Mouse (Mus musculus): ENCODE data around the gene 1700001L19Rik. TPM values are rescaled to one million over a fixed set of nuclear protein-coding genes. Genes with fewer than 3 reads are reported as not detected.

Gene 1700001L19Rik
- total and polyA plus RNA-seq, 2 experiments: not detected

DNA sequence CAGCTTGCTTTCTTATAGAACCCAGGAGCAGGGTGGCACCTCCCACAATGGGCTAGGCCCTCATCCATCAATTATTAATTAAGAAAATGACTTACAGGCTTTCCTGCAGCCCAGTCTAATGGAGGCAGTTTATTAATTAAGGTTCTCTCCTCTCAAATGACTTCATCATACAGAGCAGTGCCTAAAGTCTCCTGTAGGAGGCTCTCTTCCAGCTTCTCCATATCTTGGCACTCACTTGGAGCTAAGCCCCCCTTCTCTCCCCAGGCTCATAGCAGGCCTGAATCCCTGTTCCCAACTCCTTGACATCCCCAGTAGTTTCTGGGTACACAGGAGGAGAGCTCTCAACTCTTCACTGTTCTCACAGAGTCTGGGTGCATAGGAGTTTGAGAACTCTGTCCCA lies 1.7 kb downstream of the 1700001L19Rik start:
- no peaks in the 10 kb centered on the region for H3K36me3 ChIP-seq (ENCODE audit: control insufficient read depth, insufficient read depth, low read length)
- no peak for TF ChIP-seq POLR2A (IDR thresholded peaks at IDR 0.05; ENCODE audit: extremely low read depth, insufficient read depth, low read length)
- no peaks in the 10 kb centered on the region for H3K79me2 ChIP-seq (ENCODE audit: control insufficient read depth, insufficient read depth, low read length)
- H3K4me3 ChIP-seq (ENCODE audit: insufficient read depth, low read depth, low read length): no peak overlapping the region
- H3K9ac ChIP-seq (ENCODE audit: low read depth, low read length): no peak overlapping the region
- no peak for DNase-seq (ENCODE audit: extremely low read depth, low read depth, low spot score)
- no peaks in the 10 kb centered on the region for H3K27me3 ChIP-seq (ENCODE audit: control insufficient read depth, insufficient read depth, low read length)
- no peak overlapping the region for H3K27ac ChIP-seq (replicated peaks; ENCODE audit: insufficient read depth, low read depth, low read length)
- no peaks in the 10 kb centered on the region for H3K4me1 ChIP-seq (ENCODE audit: control insufficient read depth, insufficient read depth, low read length)

DNA sequence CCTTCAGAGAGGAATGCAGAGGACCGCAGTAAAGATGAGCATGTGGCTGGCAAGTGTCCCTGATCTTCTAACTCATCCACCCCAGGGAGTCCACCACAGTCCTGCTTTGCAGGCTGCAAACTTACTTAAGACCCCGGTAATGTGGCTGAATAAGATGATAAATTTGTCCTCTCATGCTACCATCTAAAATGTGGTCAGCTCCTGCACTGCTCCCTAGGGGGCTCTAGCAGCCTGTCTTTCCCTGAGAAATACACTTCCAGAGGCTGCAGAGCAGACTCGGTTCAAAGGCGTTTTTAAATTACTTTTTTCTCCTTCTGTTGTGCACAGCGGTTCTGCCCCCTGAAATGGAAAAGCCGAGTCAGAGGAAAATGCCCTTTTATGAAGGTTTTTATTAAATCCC lies 4.0 kb downstream of the 1700001L19Rik start:
- no peak overlapping the region for H3K4me3 ChIP-seq (ENCODE audit: insufficient read depth, low read depth, low read length)
- no peaks in the 10 kb centered on the region for H3K36me3 ChIP-seq (ENCODE audit: control insufficient read depth, insufficient read depth, low read length)
- no peaks in the 10 kb centered on the region; the same call in 1 of the 2 replicates for H3K4me1 ChIP-seq (ENCODE audit: control insufficient read depth, insufficient read depth, low read length)
- DNase-seq (ENCODE audit: extremely low read depth, low read depth, low spot score): no peak
- no peaks in the 10 kb centered on the region for H3K27me3 ChIP-seq (ENCODE audit: control insufficient read depth, insufficient read depth, low read length)
- no peak overlapping the region for H3K9ac ChIP-seq (ENCODE audit: low read depth, low read length)
- no peak overlapping the region for H3K27ac ChIP-seq (replicated peaks; ENCODE audit: insufficient read depth, low read depth, low read length)
- 30% methylated on average over 6 of the region's 6 CpGs for WGBS
- no peaks in the 10 kb centered on the region for H3K79me2 ChIP-seq (ENCODE audit: control insufficient read depth, insufficient read depth, low read length)
- TF ChIP-seq POLR2A (IDR thresholded peaks at IDR 0.05; ENCODE audit: extremely low read depth, insufficient read depth, low read length) (no peak), CTCF (IDR thresholded peaks at IDR 0.05; ENCODE audit: low read depth, low read length) (peak; percentile 46; the same call in 1 of the 2 replicates)

DNA sequence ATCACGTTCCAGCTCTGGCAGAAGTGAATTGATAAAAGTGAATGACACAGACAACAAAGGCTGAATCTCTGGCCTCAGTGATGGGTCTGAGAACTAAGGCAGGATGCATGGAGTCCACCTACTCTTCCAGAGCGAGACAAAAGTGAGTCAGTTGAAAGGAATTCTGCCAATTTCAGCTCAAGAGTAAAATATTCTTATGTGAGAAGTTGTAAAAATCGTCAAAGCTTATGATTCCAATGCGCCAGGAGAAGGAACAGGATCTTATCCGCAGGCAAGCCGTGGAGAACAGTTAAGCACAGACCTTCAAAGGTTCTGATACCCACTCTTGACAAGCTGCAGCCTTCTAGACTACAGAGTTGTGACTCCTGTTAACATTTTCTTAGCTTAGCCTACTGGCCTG lies 5.9 kb downstream of the 1700001L19Rik start:
- Histone ChIP-seq H3K9ac (ENCODE audit: low read depth, low read length) (no peak overlapping the region), H3K36me3 (ENCODE audit: control insufficient read depth, insufficient read depth, low read length) (no peaks in the 10 kb centered on the region), H3K4me3 (ENCODE audit: insufficient read depth, low read depth, low read length) (no peak overlapping the region), H3K79me2 (ENCODE audit: control insufficient read depth, insufficient read depth, low read length) (no peaks in the 10 kb centered on the region), H3K4me1 (ENCODE audit: control insufficient read depth, insufficient read depth, low read length) (no peaks in the 10 kb centered on the region; the same call in 1 of the 2 replicates), H3K27ac (replicated peaks; ENCODE audit: insufficient read depth, low read depth, low read length) (no peak overlapping the region), H3K27me3 (ENCODE audit: control insufficient read depth, insufficient read depth, low read length) (no peaks in the 10 kb centered on the region)
- TF ChIP-seq CTCF (IDR thresholded peaks at IDR 0.05; ENCODE audit: low read depth, low read length) (no peak), POLR2A (IDR thresholded peaks at IDR 0.05; ENCODE audit: extremely low read depth, insufficient read depth, low read length) (no peak)
- 80% methylated on average over 6 of the region's 6 CpGs for WGBS
- DNase-seq (ENCODE audit: extremely low read depth, low read depth, low spot score): no peak

DNA sequence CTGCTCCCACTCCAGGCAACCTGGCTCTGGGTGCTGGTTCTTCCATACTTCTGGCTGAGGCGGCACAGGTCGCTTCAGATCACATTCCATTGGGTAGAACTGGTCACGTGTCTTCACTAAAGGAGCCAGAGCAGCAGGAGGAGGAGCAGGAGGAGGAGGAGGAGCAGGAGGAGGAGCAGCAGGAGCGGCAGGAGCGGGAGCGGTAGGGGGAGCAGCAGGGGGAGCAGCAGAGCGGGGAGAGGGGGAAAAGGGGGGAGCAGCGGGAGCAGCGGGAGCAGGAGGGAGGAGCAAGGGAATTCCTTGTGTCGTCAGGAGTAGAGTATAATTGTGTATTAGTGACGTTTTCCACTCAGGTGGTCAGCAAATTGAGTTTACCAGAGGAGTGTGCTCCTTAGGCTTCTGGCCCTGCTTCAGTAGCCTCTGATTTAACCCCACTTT lies 8.5 kb downstream of the 1700001L19Rik start:
- no peaks in the 10 kb centered on the region for H3K36me3 ChIP-seq (ENCODE audit: control insufficient read depth, insufficient read depth, low read length)
- TF ChIP-seq POLR2A (IDR thresholded peaks at IDR 0.05; ENCODE audit: extremely low read depth, insufficient read depth, low read length) (no peak), CTCF (IDR thresholded peaks at IDR 0.05; ENCODE audit: low read depth, low read length) (0 out of 2 replicates have a peak, but pooled peaks have one; percentile 11)
- peak overlapping the region; percentile 12 for H3K9ac ChIP-seq (ENCODE audit: low read depth, low read length)
- no peaks in the 10 kb centered on the region; the same call in 1 of the 2 replicates for H3K4me1 ChIP-seq (ENCODE audit: control insufficient read depth, insufficient read depth, low read length)
- 4% methylated on average over 9 of the region's 11 CpGs for WGBS
- no peaks in the 10 kb centered on the region for H3K79me2 ChIP-seq (ENCODE audit: control insufficient read depth, insufficient read depth, low read length)
- DNase-seq (ENCODE audit: extremely low read depth, low read depth, low spot score): peak; percentile 75
- H3K4me3 ChIP-seq (ENCODE audit: insufficient read depth, low read depth, low read length): peak overlapping the region; percentile 45; the same call in 1 of the 2 replicates
- H3K27me3 ChIP-seq (ENCODE audit: control insufficient read depth, insufficient read depth, low read length): no peaks in the 10 kb centered on the region
- no peak overlapping the region for H3K27ac ChIP-seq (replicated peaks; ENCODE audit: insufficient read depth, low read depth, low read length)

DNA sequence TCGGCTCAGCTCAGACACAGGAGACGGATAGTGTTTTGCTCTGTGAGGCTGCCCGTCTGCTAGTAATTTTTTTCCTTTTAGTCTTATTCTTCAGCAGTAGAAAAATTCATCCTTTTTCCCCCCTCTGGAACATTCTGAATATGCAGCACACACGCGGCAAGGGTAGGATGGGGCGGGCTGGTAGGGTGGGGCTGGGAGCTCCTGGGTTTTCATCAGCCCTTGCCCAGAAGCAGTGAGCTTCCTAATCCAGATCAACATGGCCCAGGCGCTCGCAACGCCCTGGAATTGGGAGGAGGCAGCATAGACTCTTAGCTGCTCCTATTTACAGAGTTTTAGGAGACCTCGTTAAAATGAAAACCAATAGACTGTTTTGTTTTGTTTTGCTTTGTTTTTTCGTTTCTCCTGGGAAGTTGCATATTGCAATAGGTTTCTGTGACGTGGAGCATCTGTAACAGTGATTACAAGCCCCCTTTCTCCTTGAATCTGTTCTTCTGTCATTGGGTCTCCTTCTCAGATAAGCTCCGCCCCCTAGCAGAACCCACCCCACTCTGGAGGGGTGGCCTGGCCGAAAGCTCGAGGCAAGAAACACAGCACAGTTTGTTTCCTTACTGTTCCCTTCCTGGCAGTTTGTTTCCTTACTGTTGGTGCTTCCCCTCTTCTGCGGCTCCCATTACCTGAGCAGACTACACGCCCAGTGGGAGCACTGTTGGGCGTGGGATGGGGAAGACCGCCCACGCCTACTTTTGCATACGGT lies 10.6 kb downstream of the 1700001L19Rik start:
- no peaks in the 10 kb centered on the region for H3K36me3 ChIP-seq (ENCODE audit: control insufficient read depth, insufficient read depth, low read length)
- DNase-seq (ENCODE audit: extremely low read depth, low read depth, low spot score): no peak
- TF ChIP-seq POLR2A (IDR thresholded peaks at IDR 0.05; ENCODE audit: extremely low read depth, insufficient read depth, low read length): no peak
- TF ChIP-seq CTCF (IDR thresholded peaks at IDR 0.05; ENCODE audit: low read depth, low read length): no peak
- no peak overlapping the region for H3K4me3 ChIP-seq (ENCODE audit: insufficient read depth, low read depth, low read length)
- H3K27me3 ChIP-seq (ENCODE audit: control insufficient read depth, insufficient read depth, low read length): no peaks in the 10 kb centered on the region
- no peaks in the 10 kb centered on the region; the same call in 1 of the 2 replicates for H3K4me1 ChIP-seq (ENCODE audit: control insufficient read depth, insufficient read depth, low read length)
- 59% methylated on average over 21 of the region's 21 CpGs for WGBS
- no peaks in the 10 kb centered on the region for H3K79me2 ChIP-seq (ENCODE audit: control insufficient read depth, insufficient read depth, low read length)
- no peak overlapping the region for H3K9ac ChIP-seq (ENCODE audit: low read depth, low read length)
- H3K27ac ChIP-seq (replicated peaks; ENCODE audit: insufficient read depth, low read depth, low read length): no peak overlapping the region

DNA sequence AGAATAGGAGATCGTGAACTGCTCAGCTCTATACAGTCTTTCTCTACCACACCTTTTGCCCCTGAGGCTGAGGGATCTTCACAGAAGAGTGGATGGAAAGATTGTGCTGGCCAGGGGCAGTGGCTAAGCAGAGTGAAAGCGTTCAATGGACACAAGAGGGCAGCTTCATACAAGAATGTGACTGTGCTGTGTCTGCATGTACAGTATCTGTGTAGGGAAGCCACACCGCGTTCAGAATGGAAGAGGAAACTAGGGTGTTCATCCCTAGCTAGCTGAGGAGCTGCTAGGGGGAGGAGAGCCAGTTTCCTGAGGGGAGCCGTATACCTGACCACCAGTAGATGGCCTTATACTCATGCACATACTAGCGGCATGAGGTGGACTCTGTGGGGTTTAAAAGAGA lies 25.6 kb downstream of the 1700001L19Rik start:
- Histone ChIP-seq H3K4me1 (ENCODE audit: control insufficient read depth, insufficient read depth, low read length) (0 out of 2 replicates have a peak, but pooled peaks cover 2% of the 10 kb centered on the region), H3K27me3 (ENCODE audit: control insufficient read depth, insufficient read depth, low read length) (0 out of 2 replicates have a peak, but pooled peaks cover 3% of the 10 kb centered on the region), H3K4me3 (ENCODE audit: insufficient read depth, low read depth, low read length) (no peak overlapping the region), H3K27ac (replicated peaks; ENCODE audit: insufficient read depth, low read depth, low read length) (no peak overlapping the region), H3K36me3 (ENCODE audit: control insufficient read depth, insufficient read depth, low read length) (no peaks in the 10 kb centered on the region), H3K9ac (ENCODE audit: low read depth, low read length) (no peak overlapping the region), H3K79me2 (ENCODE audit: control insufficient read depth, insufficient read depth, low read length) (no peaks in the 10 kb centered on the region)
- peak; percentile 15 for DNase-seq (ENCODE audit: extremely low read depth, low read depth, low spot score)
- WGBS: 60% methylated on average over 6 of the region's 6 CpGs
- no peak for TF ChIP-seq CTCF (IDR thresholded peaks at IDR 0.05; ENCODE audit: low read depth, low read length)
